Mouse (Mus musculus) CH12.LX (cell line): ENCODE data around the gene Gabra5. TPM values are rescaled to one million over a fixed set of nuclear protein-coding genes. Genes with fewer than 3 reads are reported as not detected.
A peak's percentile ranks its signal among the peaks of the same experiment; 100 is the strongest.

Source experiments
- DNase-seq: peaks from one replicate; pipeline ENCODE4 v3.0.0-alpha.2; 2013; ENCODE audit errors: extremely low read depth
- H3K27ac ChIP-seq: 2 replicates; pipeline ENCODE4 v1.5.1; 2012; ENCODE audit warnings: low read depth, mild to moderate bottlenecking, control low read depth, moderate library complexity; ENCODE audit not compliant: insufficient read depth
- H3K27me3 ChIP-seq: replicated peaks from 2 replicates; pipeline ENCODE3; 2012; ENCODE audit warnings: inconsistent platforms
- H3K36me3 ChIP-seq, 2 experiments: replicated peaks in 1 of 2; 2 replicates each; pipeline versions ENCODE3 to v1.6.1; 2012; ENCODE audit warnings: inconsistent platforms in 1 of 2, low read length in 1 of 2, mild to moderate bottlenecking in 1 of 2, mixed read lengths in 1 of 2, moderate library complexity in 1 of 2; ENCODE audit not compliant: control insufficient read depth in 1 of 2, insufficient read depth in 1 of 2
- H3K4me1 ChIP-seq, 2 experiments: 2 replicates each; pipeline ENCODE4 v1.6.1; 2012; ENCODE audit warnings: inconsistent platforms in 1 of 2, moderate library complexity in 1 of 2; ENCODE audit not compliant: insufficient read depth in 2 of 2, control insufficient read depth in 1 of 2
- H3K4me2 ChIP-seq: 2 replicates; pipeline ENCODE4 v1.6.1; 2012; ENCODE audit warnings: low read depth, mild to moderate bottlenecking, control low read depth; ENCODE audit not compliant: poor library complexity, insufficient read depth, severe bottlenecking
- H3K4me3 ChIP-seq, 3 experiments: fragments of 150-350 bp in 1 of 3; sonication (generic) in 1 of 3; replicated peaks in 1 of 3; 2 replicates each; pipeline versions ENCODE3 to v1.5.1; 2011 to 2012; ENCODE audit warnings: low read depth in 2 of 3, low read length in 2 of 3, mild to moderate bottlenecking in 2 of 3, moderate library complexity in 2 of 3, control low read depth in 1 of 3, improper control_type of control experiment in 1 of 3, inconsistent platforms in 1 of 3, mixed read lengths in 1 of 3; ENCODE audit not compliant: poor library complexity in 1 of 3
- H3K79me2 ChIP-seq: replicated peaks from 2 replicates; pipeline ENCODE4 v1.6.1; 2012; ENCODE audit warnings: mild to moderate bottlenecking, moderate library complexity; ENCODE audit not compliant: control insufficient read depth, poor library complexity, insufficient read depth, severe bottlenecking; ENCODE audit errors: extremely low read depth
- H3K9ac ChIP-seq: 2 replicates; pipeline ENCODE4 v1.6.1; 2012; ENCODE audit warnings: low read depth, mild to moderate bottlenecking, control low read depth, moderate library complexity; ENCODE audit not compliant: insufficient read depth
- H3K9me3 ChIP-seq: replicated peaks from 2 replicates; pipeline ENCODE3; 2012; ENCODE audit warnings: low read length, inconsistent platforms, mixed read lengths
- CHD1 ChIP-seq: IDR thresholded peaks from 2 replicates; pipeline ENCODE4 v1.6.1; 2012; ENCODE audit warnings: low read depth, low read length, improper control_type of control experiment, inconsistent platforms
- CTCF ChIP-seq, 2 experiments: IDR thresholded peaks in 1 of 2; conservative IDR thresholded peaks in 1 of 2; 2 replicates each; pipeline ENCODE4 v1.5.1; 2011 to 2012; ENCODE audit warnings: low read depth in 2 of 2, low read length in 2 of 2, improper control_type of control experiment in 1 of 2, inconsistent platforms in 1 of 2, mild to moderate bottlenecking in 1 of 2, moderate library complexity in 1 of 2
- ELF1 ChIP-seq: IDR thresholded peaks from 2 replicates; pipeline ENCODE4 v1.6.1; 2014; ENCODE audit warnings: low read depth, mild to moderate bottlenecking, inconsistent platforms, low read length, improper control_type of control experiment
- EP300 ChIP-seq: IDR thresholded peaks from 2 replicates; pipeline ENCODE4 v1.6.1; 2011; ENCODE audit warnings: low read length, improper control_type of control experiment
- IRF4 ChIP-seq: IDR thresholded peaks from 2 replicates; pipeline ENCODE4 v1.6.1; 2014; ENCODE audit warnings: low read depth, mild to moderate bottlenecking, inconsistent platforms, low read length, improper control_type of control experiment
- JUN ChIP-seq: IDR thresholded peaks from 2 replicates; pipeline ENCODE4 v1.6.1; 2011; ENCODE audit warnings: low read depth, mild to moderate bottlenecking, low read length, improper control_type of control experiment, moderate library complexity; ENCODE audit not compliant: insufficient read depth
- KAT2A ChIP-seq: IDR thresholded peaks from 2 replicates; pipeline ENCODE4 v1.6.1; 2012; ENCODE audit warnings: low read length, improper control_type of control experiment, inconsistent platforms; ENCODE audit not compliant: insufficient replicate concordance
- MAFK ChIP-seq: IDR thresholded peaks from 2 replicates; pipeline ENCODE4 v1.6.1; 2011; ENCODE audit warnings: low read length, improper control_type of control experiment; ENCODE audit not compliant: insufficient replicate concordance
- MAX ChIP-seq: IDR thresholded peaks from 2 replicates; pipeline ENCODE4 v1.6.1; 2011; ENCODE audit warnings: low read length, improper control_type of control experiment
- MAZ ChIP-seq: IDR thresholded peaks from 2 replicates; pipeline ENCODE4 v1.6.1; 2012; ENCODE audit warnings: low read depth, mild to moderate bottlenecking, inconsistent platforms, low read length, improper control_type of control experiment, moderate library complexity
- MXI1 ChIP-seq: IDR thresholded peaks from 2 replicates; pipeline ENCODE4 v1.6.1; 2011; ENCODE audit warnings: mild to moderate bottlenecking, low read depth, low read length, improper control_type of control experiment
- MYC ChIP-seq: IDR thresholded peaks from 2 replicates; pipeline ENCODE4 v1.6.1; 2011; ENCODE audit warnings: low read depth, mild to moderate bottlenecking, improper control_type of control experiment, low read length
- PAX5 ChIP-seq: IDR thresholded peaks from 2 replicates; pipeline ENCODE4 v1.6.1; 2012; ENCODE audit warnings: low read length, inconsistent platforms, mixed read lengths
- RCOR1 ChIP-seq: conservative IDR thresholded peaks from 2 replicates; pipeline ENCODE4 v1.6.1; 2012; ENCODE audit warnings: low read depth, mild to moderate bottlenecking, inconsistent platforms, low read length, improper control_type of control experiment
- TBP ChIP-seq: conservative IDR thresholded peaks from 2 replicates; pipeline ENCODE4 v1.6.1; 2011; ENCODE audit warnings: low read depth, low read length, improper control_type of control experiment
- TCF12 ChIP-seq: IDR thresholded peaks from 2 replicates; pipeline ENCODE4 v1.6.1; 2014; ENCODE audit warnings: low read depth, mild to moderate bottlenecking, inconsistent platforms, low read length, improper control_type of control experiment
- UBTF ChIP-seq: IDR thresholded peaks from 2 replicates; pipeline ENCODE4 v1.6.1; 2012; ENCODE audit warnings: low read depth, mild to moderate bottlenecking, inconsistent platforms, low read length, improper control_type of control experiment, moderate library complexity
- USF2 ChIP-seq: conservative IDR thresholded peaks from 2 replicates; pipeline ENCODE4 v1.6.1; 2011; ENCODE audit warnings: low read depth, low read length, improper control_type of control experiment
- ZC3H11A ChIP-seq: IDR thresholded peaks from 2 replicates; pipeline ENCODE4 v1.6.1; 2012; ENCODE audit warnings: low read depth, mild to moderate bottlenecking, inconsistent platforms, low read length, improper control_type of control experiment
- ZKSCAN1 ChIP-seq: IDR thresholded peaks from 2 replicates; pipeline ENCODE4 v1.6.1; 2012; ENCODE audit warnings: low read depth, inconsistent platforms, low read length, improper control_type of control experiment, borderline replicate concordance
- ZNF384 ChIP-seq: IDR thresholded peaks from 2 replicates; pipeline ENCODE4 v1.6.1; 2012; ENCODE audit warnings: low read depth, low read length, improper control_type of control experiment, inconsistent platforms
- dilution Hi-C: fragments of 300-500 bp; cut with MboI; formaldehyde crosslinking; loops from 2 replicates; pipeline ENCODE4 v1.14.3; 2020; ENCODE audit warnings: low sequenced_read_pairs; ENCODE audit not compliant: extremely low pct_unique_long_range_greater_than_20kb, extremely low pct_ligation_motif_present
- in situ Hi-C: fragments of 300-500 bp; cut with MboI; formaldehyde crosslinking; loops from 3 replicates; pipeline ENCODE4 v1.14.3; 2019; ENCODE audit warnings: low sequenced_read_pairs, low pct_ligation_motif_present, low pct_unique_long_range_greater_than_20kb, mixed read lengths
- polyA plus RNA-seq: library from polyadenylated mRNA; unstranded; fragments of >175 nt; gene quantifications from 2 replicates; pipeline ENCODE4 v1.2.1, GENCODE M21; 2012; ENCODE audit warnings: low read depth; ENCODE audit not compliant: insufficient read length
- total RNA-seq, 2 experiments: library from RNA; depleted of rRNA; stranded (reverse); fragments of 300-350 nt in 1 of 2; fragments of >200 nt in 1 of 2; gene quantifications; 2 replicates each; pipeline ENCODE4 v1.2.3; 2012 to 2014

Gene Gabra5
- total and polyA plus RNA-seq, 3 experiments: not detected

DNA sequence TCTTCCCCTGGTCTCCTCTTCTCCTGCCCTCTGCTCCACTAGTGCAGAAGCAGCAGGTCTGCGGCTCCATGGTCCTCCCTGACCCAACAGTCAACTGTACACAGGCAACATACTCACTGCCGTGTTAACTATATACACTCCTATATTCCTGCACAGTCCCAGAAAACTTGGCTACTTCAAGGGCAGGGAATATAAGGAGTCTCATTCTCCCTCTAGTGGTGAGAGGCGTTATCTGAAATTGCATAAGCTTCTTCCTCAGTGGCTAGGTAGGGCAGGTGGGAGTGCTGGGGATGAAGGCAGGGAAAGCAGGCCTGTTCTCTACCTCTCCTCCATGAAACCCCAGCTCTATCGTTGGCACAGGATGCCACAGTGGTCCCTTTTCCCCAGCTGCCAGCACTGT lies 125.7 kb downstream of the Gabra5 start:
- no peaks in the 10 kb centered on the region for H3K79me2 ChIP-seq
- in situ Hi-C loops (no loop called here), dilution Hi-C loops (no loop called here)

DNA sequence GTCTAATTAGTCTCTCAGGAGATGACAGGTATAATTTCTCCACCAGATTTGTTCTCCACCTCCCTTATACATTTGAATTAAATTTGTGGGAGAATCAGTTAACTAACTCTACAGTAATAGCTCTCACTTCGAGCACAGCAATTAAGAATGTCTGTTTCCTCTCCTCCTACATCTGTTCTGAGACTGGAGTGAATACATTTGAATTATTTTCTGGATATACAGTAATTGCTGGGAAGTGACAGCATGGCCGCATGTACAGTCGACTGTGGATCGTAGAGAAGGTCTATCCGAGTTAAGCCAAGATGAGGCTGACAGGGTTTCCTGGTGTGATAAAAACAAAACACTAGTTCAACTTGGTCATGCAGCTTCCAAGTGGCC lies 143.9 kb downstream of the Gabra5 start:
- no peak overlapping the region for H3K27ac ChIP-seq
- dilution Hi-C loops (no loop called here), in situ Hi-C loops (no loop called here)
- H3K27me3 ChIP-seq: no peaks in the 10 kb centered on the region
- no peak overlapping the region for H3K4me2 ChIP-seq
- no peaks in the 10 kb centered on the region for H3K36me3 ChIP-seq
- no peak for DNase-seq
- H3K4me1 ChIP-seq: no peaks in the 10 kb centered on the region
- H3K79me2 ChIP-seq: no peaks in the 10 kb centered on the region
- no peak overlapping the region for H3K4me3 ChIP-seq
- TF ChIP-seq IRF4 (no peak), ZKSCAN1 (no peak), ELF1 (no peak), MAX (no peak), MXI1 (no peak), ZNF384 (no peak), UBTF (no peak), KAT2A (no peak), JUN (no peak), MAFK (no peak), EP300 (no peak), MAZ (no peak), CHD1 (no peak), RCOR1 (no peak), PAX5 (no peak), TCF12 (no peak), MYC (no peak), TBP (no peak), ZC3H11A (no peak), USF2 (no peak)
- no peak overlapping the region for H3K9ac ChIP-seq
- H3K9me3 ChIP-seq: peaks cover 28% of the 10 kb centered on the region

More for the DNA sequence above, 125.7 kb downstream of the Gabra5 start:
- no peak for TF ChIP-seq TBP
- TF ChIP-seq CTCF (conservative IDR thresholded peaks at IDR 0.05 in 1 of 2, IDR thresholded peaks at IDR 0.05 in 1 of 2; ENCODE audit: low read depth in 2 of 2, low read length in 2 of 2): peak in 1 of 2 experiments; percentile 17; a peak in 1 of 4 replicates
- Histone ChIP-seq H3K27ac (no peak overlapping the region), H3K9ac (no peak overlapping the region), H3K4me3 (no peak overlapping the region), H3K36me3 (no peaks in the 10 kb centered on the region), H3K9me3 (peaks cover 62% of the 10 kb centered on the region), H3K4me1 (no peaks in the 10 kb centered on the region), H3K4me2 (no peak overlapping the region), H3K27me3 (no peaks in the 10 kb centered on the region)
- no peak for DNase-seq
